Mouse (Mus musculus) heart, adult 2 months (tissue): ENCODE data around the gene Crybg3.
A peak's percentile ranks its signal among the peaks of the same experiment; 100 is the strongest.

Experiments
- CTCF ChIP-seq: fragments of 200-600 bp; IDR thresholded peaks from 2 replicates; pipeline ENCODE4 v1.8.1; 2022; ENCODE audit warnings: antibody characterized with exemption, mild to moderate bottlenecking, moderate library complexity
- EP300 ChIP-seq: fragments of 200-500 bp; IDR thresholded peaks from 2 replicates; pipeline ENCODE4 v1.6.1; 2011; ENCODE audit warnings: low read depth, low read length, control low read depth; ENCODE audit not compliant: insufficient read depth
- POLR2A ChIP-seq: fragments of 200-500 bp; IDR thresholded peaks from 2 replicates; pipeline ENCODE4 v1.6.1; 2011; ENCODE audit warnings: mild to moderate bottlenecking, low read depth, low read length, control low read depth; ENCODE audit not compliant: insufficient read depth

GRCm38 (mm10) chr16:59535673-59536072, 65.1 kb downstream of the Crybg3 start:
- TF ChIP-seq CTCF (peak; percentile 64), POLR2A (no peak), EP300 (no peak)
